Mouse (Mus musculus): ENCODE measurements around the gene Podxl. TPM values are rescaled to one million over a fixed set of nuclear protein-coding genes. Genes with fewer than 3 reads are reported as not detected.
A peak's percentile ranks its signal among the peaks of the same experiment; 100 is the strongest.

Gene Podxl
- total RNA-seq, 2 experiments from 2014 or later = 0.23 to 1.8 TPM

GRCm38 (mm10) chr6:31495122-31495731 lies 68.6 kb downstream of the Podxl start:
- no peak for ATAC-seq (replicated peaks; ENCODE audit: low FRiP score, low TSS enrichment, poor library complexity, severe bottlenecking)

- ATAC-seq (replicated peaks; ENCODE audit: low FRiP score, low TSS enrichment, poor library complexity, severe bottlenecking) = no peak
Measured at GRCm38 (mm10) chr6:31489950-31490349, 73.8 kb downstream of the Podxl start.

- no peak for ATAC-seq (replicated peaks; ENCODE audit: low FRiP score, low TSS enrichment, poor library complexity, severe bottlenecking)
Measured at GRCm38 (mm10) chr6:31486601-31487000, 77.2 kb downstream of the Podxl start.

GRCm38 (mm10) chr6:31480008-31480407 lies 83.8 kb downstream of the Podxl start:
- no peak for ATAC-seq (replicated peaks; ENCODE audit: low FRiP score, low TSS enrichment, poor library complexity, severe bottlenecking)

GRCm38 (mm10) chr6:31478221-31478620 lies 85.6 kb downstream of the Podxl start:
- peak; percentile 63 for ATAC-seq (replicated peaks; ENCODE audit: low FRiP score, low TSS enrichment, poor library complexity, severe bottlenecking)

Other genes with a start within 250 kb of the Podxl start
- gene Mkln1, start 165.2 kb downstream of the Podxl start, total RNA-seq (2014; fragmentation: Nextera tagmentation) = 130 and 141 TPM in 2 replicates
- gene Mkln1, start 165.2 kb downstream of the Podxl start, total RNA-seq (2017) = 186 and 215 TPM in 2 replicates